Mouse (Mus musculus) midbrain, embryonic 12.5 days (tissue): ENCODE data around the gene Polr1d. TPM values are rescaled to one million over a fixed set of nuclear protein-coding genes. Genes with fewer than 3 reads are reported as not detected.

ENCODE experiments used
- ATAC-seq: fragments of 200-750 bp; cut with Nextera tagmentation; 2 replicates; pipeline ENCODE4 v1.8.0; 2017; ENCODE audit warnings: low read depth, moderate TSS enrichment, moderate library complexity; ENCODE audit not compliant: low FRiP score
- H3K27ac ChIP-seq: fragments of 300-500 bp; sonication (generic); replicated peaks from 2 replicates; pipeline ENCODE4 v1.5.1; 2016; ENCODE audit warnings: mild to moderate bottlenecking
- H3K27me3 ChIP-seq: fragments of 300-500 bp; sonication (generic); 2 replicates; pipeline ENCODE4 v1.6.1; 2016; ENCODE audit warnings: mild to moderate bottlenecking
- H3K36me3 ChIP-seq: fragments of 300-500 bp; sonication (generic); 2 replicates; pipeline ENCODE4 v1.6.1; 2016
- H3K4me1 ChIP-seq: fragments of 300-500 bp; sonication (generic); 2 replicates; pipeline ENCODE4 v1.6.1; 2016
- H3K4me2 ChIP-seq: fragments of 300-500 bp; sonication (generic); replicated peaks from 2 replicates; pipeline ENCODE4 v1.6.1; 2016; ENCODE audit warnings: mild to moderate bottlenecking, moderate library complexity
- H3K4me3 ChIP-seq: fragments of 300-500 bp; sonication (generic); 2 replicates; pipeline ENCODE4 v1.5.1; 2016; ENCODE audit warnings: mild to moderate bottlenecking
- H3K9ac ChIP-seq: fragments of 300-500 bp; sonication (generic); replicated peaks from 2 replicates; pipeline ENCODE4 v1.6.1; 2016; ENCODE audit warnings: mild to moderate bottlenecking, moderate library complexity
- H3K9me3 ChIP-seq: fragments of 300-500 bp; sonication (generic); 2 replicates; pipeline ENCODE4 v1.6.1; 2016; ENCODE audit warnings: mild to moderate bottlenecking
- WGBS: fragments of 180-500 bp; shearing (Covaris S2); methylation state at CpG from one replicate; pipeline ENCODE4 v1.1.7; 2016; 5-methylcytosine and 5-hydroxymethylcytosine counted together
- polyA plus RNA-seq: library from polyadenylated mRNA; unstranded; fragments of >200 nt; fragmentation: Nextera tagmentation; extraction: Ambion mirVana; gene quantifications from 2 replicates; pipeline ENCODE4 v1.2.1, GENCODE M21; 2016

Polr1d gene
- polyA plus RNA-seq, 1 experiment from 2014 or later, result 100 TPM

GRCm38 (mm10) chr5:147096586-147096985 is 19.7 kb downstream of the Polr1d start:
- Histone ChIP-seq H3K36me3 (peaks cover 22% of the 10 kb centered on the region; the same call in 1 of the 2 replicates), H3K4me1 (no peaks in the 10 kb centered on the region), H3K4me3 (no peak overlapping the region), H3K4me2 (no peak overlapping the region), H3K9ac (no peak overlapping the region), H3K9me3 (no peaks in the 10 kb centered on the region), H3K27me3 (no peaks in the 10 kb centered on the region), H3K27ac (no peak overlapping the region)
- WGBS, result 98% methylated on average over 4 of the region's 4 CpGs
- ATAC-seq, result no peak

GRCm38 (mm10) chr5:147098667-147099066 is 21.8 kb downstream of the Polr1d start:
- no peak overlapping the region for H3K27ac ChIP-seq
- WGBS, result 92% methylated on average over 7 of the region's 7 CpGs
- ATAC-seq, result no peak
- H3K4me2 ChIP-seq, result no peak overlapping the region
- H3K36me3 ChIP-seq, result peaks cover 32% of the 10 kb centered on the region; the same call in 1 of the 2 replicates
- no peaks in the 10 kb centered on the region for H3K9me3 ChIP-seq
- no peaks in the 10 kb centered on the region for H3K4me1 ChIP-seq
- no peak overlapping the region for H3K4me3 ChIP-seq
- H3K9ac ChIP-seq, result no peak overlapping the region
- H3K27me3 ChIP-seq, result no peaks in the 10 kb centered on the region

GRCm38 (mm10) chr5:147100180-147100579 is 23.3 kb downstream of the Polr1d start:
- no peaks in the 10 kb centered on the region for H3K27me3 ChIP-seq
- no peak overlapping the region for H3K4me2 ChIP-seq
- H3K9ac ChIP-seq, result no peak overlapping the region
- H3K27ac ChIP-seq, result no peak overlapping the region
- H3K36me3 ChIP-seq, result peaks cover 31% of the 10 kb centered on the region; the same call in 1 of the 2 replicates
- 83% methylated on average over 2 of the region's 2 CpGs for WGBS
- no peaks in the 10 kb centered on the region for H3K4me1 ChIP-seq
- no peak overlapping the region for H3K4me3 ChIP-seq
- H3K9me3 ChIP-seq, result no peaks in the 10 kb centered on the region
- no peak for ATAC-seq

- no peaks in the 10 kb centered on the region for H3K4me1 ChIP-seq
- no peak overlapping the region for H3K4me3 ChIP-seq
- H3K36me3 ChIP-seq, result peaks cover 46% of the 10 kb centered on the region
- no peak for ATAC-seq
- no peak overlapping the region for H3K27ac ChIP-seq
- no peak overlapping the region for H3K4me2 ChIP-seq
- no peak overlapping the region for H3K9ac ChIP-seq
- no peaks in the 10 kb centered on the region for H3K27me3 ChIP-seq
- no peaks in the 10 kb centered on the region for H3K9me3 ChIP-seq
- 93% methylated on average over 6 of the region's 6 CpGs for WGBS
These were observed 25.4 kb downstream of the Polr1d start for GRCm38 (mm10) chr5:147102295-147102694.

- H3K4me2 ChIP-seq, result no peak overlapping the region
- peaks cover 58% of the 10 kb centered on the region for H3K36me3 ChIP-seq
- H3K27me3 ChIP-seq, result no peaks in the 10 kb centered on the region
- H3K4me1 ChIP-seq, result no peaks in the 10 kb centered on the region
- no peak overlapping the region for H3K9ac ChIP-seq
- no peak overlapping the region for H3K27ac ChIP-seq
- WGBS, result 95% methylated on average over 3 of the region's 3 CpGs
- no peak for ATAC-seq
- no peaks in the 10 kb centered on the region for H3K9me3 ChIP-seq
- H3K4me3 ChIP-seq, result no peak overlapping the region
These were observed 30.4 kb downstream of the Polr1d start for GRCm38 (mm10) chr5:147107276-147107675.

- Histone ChIP-seq H3K4me3 (no peak overlapping the region), H3K4me1 (no peaks in the 10 kb centered on the region), H3K4me2 (no peak overlapping the region), H3K36me3 (peaks cover 60% of the 10 kb centered on the region), H3K9me3 (no peaks in the 10 kb centered on the region), H3K27me3 (no peaks in the 10 kb centered on the region), H3K27ac (no peak overlapping the region), H3K9ac (no peak overlapping the region)
- no peak for ATAC-seq
- WGBS, result 93% methylated on average over 13 of the region's 13 CpGs
These were observed 32.2 kb downstream of the Polr1d start for GRCm38 (mm10) chr5:147108861-147109591.

- Histone ChIP-seq H3K27me3 (no peaks in the 10 kb centered on the region), H3K4me3 (no peak overlapping the region)
- 72% methylated on average over 7 of the region's 7 CpGs for WGBS
These were observed 37.9 kb downstream of the Polr1d start for GRCm38 (mm10) chr5:147114738-147115137.

DNA sequence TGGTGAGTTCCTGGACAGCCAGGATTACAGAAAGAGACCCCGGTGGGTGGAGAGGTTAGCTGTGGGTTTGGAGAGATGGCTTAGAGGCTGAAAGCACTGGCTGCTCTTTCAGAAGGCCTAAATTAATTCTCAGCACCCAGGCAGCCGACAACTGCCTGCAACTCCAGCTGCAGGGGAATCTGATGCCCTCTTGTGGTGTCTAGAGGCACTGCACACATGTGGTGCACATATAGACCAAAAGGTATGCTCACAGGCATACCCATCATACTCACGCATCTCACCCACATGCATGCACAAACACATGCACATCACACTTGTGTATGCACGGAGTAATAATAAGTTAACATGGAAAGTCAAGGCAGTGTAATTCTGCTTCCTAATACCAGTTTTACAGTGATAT is 38.8 kb downstream of the Polr1d start:
- no peaks in the 10 kb centered on the region for H3K27me3 ChIP-seq
- H3K4me2 ChIP-seq, result no peak overlapping the region
- no peaks in the 10 kb centered on the region for H3K4me1 ChIP-seq
- no peak overlapping the region for H3K4me3 ChIP-seq
- H3K9ac ChIP-seq, result no peak overlapping the region
- 96% methylated on average over 4 of the region's 4 CpGs for WGBS
- ATAC-seq, result no peak
- peaks cover 6% of the 10 kb centered on the region for H3K9me3 ChIP-seq
- no peak overlapping the region for H3K27ac ChIP-seq
- H3K36me3 ChIP-seq, result peaks cover 19% of the 10 kb centered on the region

More at GRCm38 (mm10) chr5:147114738-147115137, 37.9 kb downstream of the Polr1d start:
- H3K9me3 ChIP-seq, result peaks cover 4% of the 10 kb centered on the region; the same call in 1 of the 2 replicates
- ATAC-seq, result no peak
- peaks cover 24% of the 10 kb centered on the region for H3K36me3 ChIP-seq
- H3K9ac ChIP-seq, result no peak overlapping the region
- no peak overlapping the region for H3K4me2 ChIP-seq
- no peaks in the 10 kb centered on the region for H3K4me1 ChIP-seq
- no peak overlapping the region for H3K27ac ChIP-seq

DNA sequence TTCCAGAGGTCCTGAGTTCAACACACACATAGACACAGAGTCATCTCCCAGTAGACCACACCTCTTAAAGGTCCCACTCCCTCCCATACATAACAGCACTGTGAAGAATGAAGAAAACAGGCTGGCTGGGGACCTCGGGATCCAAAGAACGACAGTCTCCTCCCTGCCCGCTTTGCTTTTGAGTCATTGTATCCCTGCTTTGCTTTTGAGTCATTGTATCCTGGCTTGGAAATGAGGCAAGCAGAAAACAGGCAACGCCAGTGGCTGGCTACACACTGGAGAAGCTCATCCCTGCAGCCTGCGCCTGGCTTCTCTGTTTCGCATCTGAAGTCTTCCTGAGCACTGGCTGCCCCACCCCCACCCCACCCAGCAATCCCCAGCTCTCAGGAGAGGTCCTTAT is 40.2 kb downstream of the Polr1d start:
- Histone ChIP-seq H3K4me3 (no peak overlapping the region), H3K27ac (no peak overlapping the region), H3K36me3 (peaks cover 10% of the 10 kb centered on the region), H3K4me2 (no peak overlapping the region), H3K9ac (no peak overlapping the region), H3K27me3 (no peaks in the 10 kb centered on the region), H3K4me1 (no peaks in the 10 kb centered on the region), H3K9me3 (peaks cover 13% of the 10 kb centered on the region)
- 24% methylated on average over 6 of the region's 6 CpGs for WGBS
- ATAC-seq, result no peak

DNA sequence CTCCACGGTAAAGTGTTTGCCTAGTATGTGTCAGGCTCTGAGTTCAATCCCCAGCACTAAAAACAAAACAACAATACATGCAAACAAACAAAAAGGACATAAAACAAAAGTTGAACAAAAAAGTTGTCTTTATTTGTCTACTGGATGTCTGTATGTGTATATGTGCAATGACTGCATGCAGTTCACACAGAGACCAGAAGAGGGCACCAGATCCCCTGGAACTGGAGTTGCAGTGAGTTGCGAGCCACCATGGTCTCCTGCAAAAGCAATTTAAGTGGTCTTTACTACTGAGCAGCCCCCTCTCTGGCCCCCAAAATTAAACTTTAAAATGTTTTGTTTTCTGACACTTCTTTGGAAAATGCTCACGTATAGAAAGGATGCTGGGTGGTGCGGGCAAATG is 44.3 kb downstream of the Polr1d start:
- WGBS, result 91% methylated on average over 4 of the region's 4 CpGs
- Histone ChIP-seq H3K4me3 (no peak overlapping the region), H3K27me3 (peaks cover 10% of the 10 kb centered on the region), H3K36me3 (no peaks in the 10 kb centered on the region), H3K9me3 (peaks cover 9% of the 10 kb centered on the region; the same call in 1 of the 2 replicates), H3K27ac (no peak overlapping the region), H3K4me2 (no peak overlapping the region), H3K4me1 (peaks cover 9% of the 10 kb centered on the region), H3K9ac (no peak overlapping the region)
- ATAC-seq, result no peak

DNA sequence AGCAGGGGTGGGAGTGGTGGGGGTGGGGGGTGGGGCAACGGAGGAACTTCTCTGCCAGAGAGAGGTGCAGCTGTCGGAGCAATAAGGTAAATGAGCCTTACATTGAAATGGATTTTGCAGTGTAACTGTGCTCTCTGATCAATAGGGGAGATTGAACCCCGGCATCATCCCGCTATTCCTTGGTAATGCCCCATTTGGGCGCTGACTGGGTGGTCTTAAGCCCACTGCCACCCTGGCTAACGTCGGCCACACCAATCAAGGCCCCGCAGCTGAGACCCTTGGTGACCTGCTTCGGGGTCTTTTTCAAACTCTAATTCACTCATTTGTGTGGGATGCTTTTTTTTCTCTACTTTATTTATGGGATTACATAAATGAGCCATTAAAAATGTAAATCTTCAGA is 47.9 kb downstream of the Polr1d start:
- Histone ChIP-seq H3K9ac (no peak overlapping the region), H3K27ac (no peak overlapping the region), H3K4me1 (peaks cover 9% of the 10 kb centered on the region), H3K4me2 (no peak overlapping the region), H3K27me3 (peaks cover 15% of the 10 kb centered on the region), H3K9me3 (peaks cover 9% of the 10 kb centered on the region; the same call in 1 of the 2 replicates), H3K36me3 (no peaks in the 10 kb centered on the region), H3K4me3 (no peak overlapping the region)
- WGBS, result 53% methylated on average over 9 of the region's 9 CpGs
- peak; percentile 56; the same call in 1 of the 2 replicates for ATAC-seq

DNA sequence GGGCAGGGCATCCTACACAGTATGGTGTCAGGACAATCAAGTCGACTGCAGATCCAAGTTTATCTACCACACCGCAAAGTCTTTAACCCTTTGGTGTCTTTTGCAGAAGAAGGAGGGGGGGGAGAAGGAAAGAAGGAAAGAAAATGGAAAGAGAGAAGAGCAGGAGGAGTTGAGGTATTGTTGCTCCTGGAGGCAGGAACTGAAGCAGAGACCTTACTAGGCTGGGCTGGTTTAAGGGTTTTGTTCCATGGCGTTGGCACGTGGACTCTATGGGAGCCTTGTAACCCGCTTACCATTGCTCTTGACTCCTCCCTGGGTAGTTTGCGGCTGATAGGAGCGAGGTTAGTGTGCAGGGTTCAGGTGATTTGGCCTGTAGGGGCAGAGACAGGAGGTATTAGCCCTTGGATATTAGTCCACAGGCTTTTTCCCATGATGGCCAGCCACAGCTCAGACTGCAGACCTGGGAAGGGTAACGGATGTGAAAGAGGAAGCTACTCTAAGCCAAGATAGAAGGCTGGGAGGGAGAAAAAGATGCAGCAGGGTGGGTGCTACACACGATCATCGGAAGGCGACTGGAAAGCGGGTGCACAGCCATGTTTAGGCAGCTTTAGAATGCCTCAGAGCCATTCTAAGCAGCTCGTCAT is 48.8 kb downstream of the Polr1d start:
- peaks cover 18% of the 10 kb centered on the region for H3K27me3 ChIP-seq
- 88% methylated on average over 13 of the region's 13 CpGs for WGBS
- ATAC-seq, result no peak
- no peak overlapping the region for H3K4me3 ChIP-seq
- peaks cover 9% of the 10 kb centered on the region for H3K4me1 ChIP-seq
- H3K36me3 ChIP-seq, result no peaks in the 10 kb centered on the region
- peaks cover 6% of the 10 kb centered on the region; the same call in 1 of the 2 replicates for H3K9me3 ChIP-seq
- no peak overlapping the region for H3K27ac ChIP-seq
- H3K4me2 ChIP-seq, result no peak overlapping the region
- no peak overlapping the region for H3K9ac ChIP-seq
